In the genomic region with DNA sequence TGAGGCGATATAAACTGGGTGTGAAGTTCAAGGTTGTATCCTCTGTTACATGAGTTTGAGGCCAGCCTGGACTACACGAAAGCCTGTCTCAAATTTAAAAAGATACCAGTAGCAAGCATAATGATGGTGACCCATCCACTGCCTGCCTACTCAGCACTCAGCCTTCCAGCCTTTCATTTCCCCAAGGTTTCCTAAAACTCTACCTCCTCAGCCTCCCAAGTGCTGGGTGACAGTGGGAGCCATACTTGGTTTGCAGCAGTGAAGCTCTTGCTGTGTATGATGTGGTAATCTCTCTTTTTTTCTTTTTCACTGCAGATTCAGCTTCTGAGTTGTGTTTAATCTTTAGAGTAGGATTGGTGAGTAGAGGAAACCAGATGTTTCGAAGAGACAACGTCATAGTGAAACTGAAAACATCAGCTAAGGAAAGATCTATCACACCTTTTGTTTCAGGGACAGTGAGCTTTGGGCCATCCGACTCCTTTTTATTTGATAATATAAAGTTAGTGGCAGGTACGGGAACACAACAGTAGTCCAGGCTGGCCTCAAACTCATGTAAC, we compare ENCODE assay signal across 26 mouse cellular contexts. TPM values are rescaled to one million over a fixed set of nuclear protein-coding genes. Genes with fewer than 3 reads are reported as not detected.
DNase-seq lines count a peak whose midpoint lies in the region; TF ChIP-seq lines count a peak whose summit lies in the region.
"Had no signal": no experiment of that assay in that cellular context is flagged by ENCODE, and none has a peak within 500 bp of the region (broad histone marks: within the 10 kb centered on the region; RNA-seq: fewer than 3 reads in every experiment).

No protein-coding gene starts in this region.

- no peak for DNase-seq in spleen, adult 2 months (ENCODE audit: low read depth in 1 of 2, low spot score in 2 of 2)
- DNase-seq in spleen, postnatal 36 days (ENCODE audit: low spot score in 2 of 2): no peak
- DNase-seq in induced T-regulatory cell, adult 2 months (ENCODE audit: low read depth): peak; percentile 88
- DNase-seq in thymus, postnatal 0 days (ENCODE audit: low spot score): peak; percentile 76
- DNase-seq in kidney, adult 2 months: no peak
- DNase-seq in left cerebral cortex, adult 11 months (ENCODE audit: low spot score): no peak
- DNase-seq in limb, embryonic 10.5 days (ENCODE audit: low spot score): no peak
- DNase-seq: cerebellum, adult 11 months; cerebellum, adult 9-11 months; forebrain, postnatal 0 days; gastrocnemius, postnatal 14 days; heart, adult 2 months; heart, postnatal 36 days; kidney, postnatal 36 days; left cerebral cortex, postnatal 4 days; liver, postnatal 0 days; right cerebral cortex, adult 18-20 months had no signal

- no peaks in the 10 kb centered on the region for H3K9me3 ChIP-seq in limb, embryonic 10.5 days (replicated peaks)
- H3K9me3 ChIP-seq: embryonic facial prominence, embryonic 12.5 days; hindbrain, embryonic 13.5 days; intestine, embryonic 15.5 days; midbrain, embryonic 15.5 days had no signal

- H3K4me1 ChIP-seq in spleen, adult 2 months (ENCODE audit: control insufficient read depth, insufficient read depth, insufficient read length): peaks cover 3% of the 10 kb centered on the region; the same call in 1 of the 2 replicates
- H3K4me1 ChIP-seq in kidney, adult 2 months (ENCODE audit: control insufficient read depth, insufficient read depth, low read length): no peaks in the 10 kb centered on the region
- no peaks in the 10 kb centered on the region for H3K4me1 ChIP-seq in limb, embryonic 10.5 days
- H3K4me1 ChIP-seq: embryonic facial prominence, embryonic 12.5 days; hindbrain, embryonic 13.5 days; intestine, embryonic 15.5 days; midbrain, embryonic 15.5 days had no signal

- TF ChIP-seq CTCF in spleen, adult 2 months (IDR thresholded peaks at IDR 0.05; ENCODE audit: extremely low read depth, insufficient read depth, insufficient read length, insufficient replicate concordance): no peak
- TF ChIP-seq CTCF in kidney, adult 2 months (conservative IDR thresholded peaks at IDR 0.05; ENCODE audit: insufficient read depth, insufficient read length, low read depth, low read length): no peak

- no peak overlapping the region for H3K4me3 ChIP-seq in spleen, adult 2 months (ENCODE audit: extremely low read depth, insufficient read depth, insufficient read length)
- H3K4me3 ChIP-seq in kidney, adult 2 months (ENCODE audit: insufficient read depth, low read depth, low read length): no peak overlapping the region
- no peak overlapping the region for H3K4me3 ChIP-seq in limb, embryonic 10.5 days
- H3K4me3 ChIP-seq: embryonic facial prominence, embryonic 12.5 days; heart, adult 2 months; hindbrain, embryonic 13.5 days; intestine, embryonic 15.5 days; left cerebral cortex, adult 2 months; midbrain, embryonic 15.5 days had no signal

- peak overlapping the region; percentile 56; the same call in 1 of the 2 replicates for H3K27ac ChIP-seq in spleen, adult 2 months (ENCODE audit: insufficient read depth, low read length)
- no peak overlapping the region for H3K27ac ChIP-seq in kidney, adult 2 months (ENCODE audit: insufficient read depth, low read depth, low read length)
- no peak overlapping the region for H3K27ac ChIP-seq in limb, embryonic 10.5 days
- H3K27ac ChIP-seq: embryonic facial prominence, embryonic 12.5 days; heart, adult 2 months; hindbrain, embryonic 13.5 days; intestine, embryonic 15.5 days; left cerebral cortex, adult 2 months; macrophage; midbrain, embryonic 15.5 days had no signal

- WGBS in spleen, adult 2 months: 58% methylated on average over 6 of the region's 6 CpGs
- 84% methylated on average over 6 of the region's 6 CpGs for WGBS in kidney, adult 2 months
- 85% methylated on average over 6 of the region's 6 CpGs for WGBS in limb, embryonic 10.5 days

- no peak for TF ChIP-seq POLR2A in spleen, adult 2 months (IDR thresholded peaks at IDR 0.05; ENCODE audit: low read depth, low read length)
- no peak for TF ChIP-seq POLR2A in kidney, adult 2 months (IDR thresholded peaks at IDR 0.05; ENCODE audit: low read depth, low read length)

- H3K36me3 ChIP-seq in spleen, adult 2 months (ENCODE audit: control insufficient read depth, insufficient read depth, low read length): no peaks in the 10 kb centered on the region
- no peaks in the 10 kb centered on the region for H3K36me3 ChIP-seq in kidney, adult 2 months (ENCODE audit: control insufficient read depth, insufficient read depth, low read length)
- no peaks in the 10 kb centered on the region for H3K36me3 ChIP-seq in limb, embryonic 10.5 days
- H3K36me3 ChIP-seq: embryonic facial prominence, embryonic 12.5 days; hindbrain, embryonic 13.5 days; intestine, embryonic 15.5 days; midbrain, embryonic 15.5 days had no signal

- H3K27me3 ChIP-seq in spleen, adult 2 months (ENCODE audit: control insufficient read depth, insufficient read depth, low read length): no peaks in the 10 kb centered on the region
- H3K27me3 ChIP-seq in kidney, adult 2 months (replicated peaks; ENCODE audit: control insufficient read depth, insufficient read depth, low read length): peaks cover 1% of the 10 kb centered on the region; the same call in 1 of the 2 replicates
- H3K27me3 ChIP-seq in limb, embryonic 10.5 days (ENCODE audit: low read depth, poor library complexity, severe bottlenecking): no peaks in the 10 kb centered on the region
- H3K27me3 ChIP-seq: embryonic facial prominence, embryonic 12.5 days; hindbrain, embryonic 13.5 days; intestine, embryonic 15.5 days; midbrain, embryonic 15.5 days had no signal

RNA-seq across cellular contexts. Expression of a gene that starts 22.6 kb away (rescaled TPM):
- polyA plus RNA-seq in spleen, adult 2 months (2012; rRNA removed): 10.6 and 18.3 TPM in 2 replicates
- polyA plus RNA-seq in thymus, postnatal 0 days (2015; fragmentation: Nextera tagmentation; extraction: Ambion mirVana): 39.4 and 42.8 TPM in 2 replicates
- polyA plus RNA-seq in kidney, adult 2 months (2012; rRNA removed): 0.19 and 0.53 TPM in 2 replicates
- polyA plus RNA-seq in limb, embryonic 10.5 days (2016; fragmentation: Nextera tagmentation; extraction: Ambion mirVana): 0.05 and 0.26 TPM in 2 replicates
- polyA plus RNA-seq: cortical plate, adult 2 months; forebrain, postnatal 0 days; hindbrain, embryonic 13.5 days; kidney, embryonic 14.5 days; midbrain, embryonic 15.5 days; neural tube, embryonic 14.5 days had no signal

Comparison
In these comparisons a context has a peak if more than half of its experiments do, and no peak if none do; other contexts are left out.
1. DNase-seq: peak in induced T-regulatory cell, adult 2 months (single experiment) and thymus, postnatal 0 days (single experiment); none in spleen, adult 2 months (0 of 2), spleen, postnatal 36 days (0 of 2), kidney, adult 2 months (single experiment), left cerebral cortex, adult 11 months (single experiment) and limb, embryonic 10.5 days (single experiment).